In the genomic region with DNA sequence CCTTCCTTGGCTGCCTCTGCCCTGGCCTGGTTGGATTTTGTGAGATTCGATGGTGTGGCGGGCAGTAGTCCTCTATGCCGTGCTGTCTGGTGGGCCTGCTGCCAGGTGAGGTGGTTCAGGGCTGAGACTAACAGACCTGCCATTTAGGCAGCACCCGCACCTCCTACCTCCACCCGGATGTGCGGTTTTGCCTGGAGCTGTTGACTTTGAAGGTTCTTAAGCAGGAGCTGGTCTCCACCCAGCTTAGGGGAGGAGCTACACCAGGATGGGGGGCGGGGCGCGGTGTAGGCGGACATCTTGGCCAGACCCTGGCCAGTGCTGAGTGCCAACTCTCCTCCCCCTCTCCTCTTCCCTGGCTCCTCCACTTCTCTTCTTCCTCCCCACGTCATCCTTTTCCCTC, we compare ENCODE assay signal across 8 mouse cellular contexts. TPM values are rescaled to one million over a fixed set of nuclear protein-coding genes. Genes with fewer than 3 reads are reported as not detected.
DNase-seq lines count a peak whose midpoint lies in the region; ATAC-seq and TF ChIP-seq lines count a peak whose summit lies in the region.

No protein-coding gene starts in this region.

- H3K36me3 ChIP-seq in embryonic facial prominence, embryonic 15.5 days = no peaks in the 10 kb centered on the region
- H3K36me3 ChIP-seq in kidney, adult 2 months (ENCODE audit: control insufficient read depth, insufficient read depth, low read length) = no peaks in the 10 kb centered on the region
- no peaks in the 10 kb centered on the region for H3K36me3 ChIP-seq in midbrain, embryonic 15.5 days (replicated peaks)

- peak; percentile 66 for DNase-seq in left cerebral cortex, postnatal 4 days
- no peak for DNase-seq in left cerebral cortex, adult 8-10 months (ENCODE audit: low spot score in 2 of 2)
- peak; percentile 75 for DNase-seq in kidney, adult 2 months
- DNase-seq in lung, adult 18-20 months = peak; percentile 83
- DNase-seq in spleen, postnatal 36 days (ENCODE audit: low spot score in 2 of 2) = peak; percentile 87 to 91

- peaks cover 45% of the 10 kb centered on the region for H3K4me1 ChIP-seq in embryonic facial prominence, embryonic 15.5 days
- H3K4me1 ChIP-seq in kidney, adult 2 months (ENCODE audit: control insufficient read depth, insufficient read depth, low read length) = no peaks in the 10 kb centered on the region
- peaks cover 4% of the 10 kb centered on the region for H3K4me1 ChIP-seq in midbrain, embryonic 15.5 days

- peak; percentile 91 for ATAC-seq in activated CD4-positive, CD25-positive, alpha-beta regulatory T cell, adult 4 months
- peak; percentile 48 for ATAC-seq in embryonic facial prominence, embryonic 15.5 days (ENCODE audit: insufficient number of reproducible peaks, low FRiP score, low TSS enrichment, low read depth)
- ATAC-seq in midbrain, embryonic 15.5 days (replicated peaks) = no peak

- intact Hi-C loops in left cerebral cortex, postnatal 4 days (cut with DNase I) = no loop called here

- 30% methylated on average over 11 of the region's 11 CpGs for WGBS in embryonic facial prominence, embryonic 15.5 days
- WGBS in kidney, adult 2 months = 45% methylated on average over 11 of the region's 11 CpGs
- WGBS in midbrain, embryonic 15.5 days = 63% methylated on average over 11 of the region's 11 CpGs

- H3K27ac ChIP-seq in embryonic facial prominence, embryonic 15.5 days (replicated peaks) = no peak overlapping the region
- H3K27ac ChIP-seq in kidney, adult 2 months (ENCODE audit: insufficient read depth, low read depth, low read length) = no peak overlapping the region
- H3K27ac ChIP-seq in midbrain, embryonic 15.5 days = no peak overlapping the region

- TF ChIP-seq POLR2A in kidney, adult 2 months (IDR thresholded peaks at IDR 0.05; ENCODE audit: low read depth, low read length) = no peak

- H3K9me3 ChIP-seq in embryonic facial prominence, embryonic 15.5 days (replicated peaks) = no peaks in the 10 kb centered on the region
- no peaks in the 10 kb centered on the region for H3K9me3 ChIP-seq in midbrain, embryonic 15.5 days

- H3K27me3 ChIP-seq in embryonic facial prominence, embryonic 15.5 days = no peaks in the 10 kb centered on the region
- no peaks in the 10 kb centered on the region for H3K27me3 ChIP-seq in kidney, adult 2 months (replicated peaks; ENCODE audit: control insufficient read depth, insufficient read depth, low read length)
- H3K27me3 ChIP-seq in midbrain, embryonic 15.5 days (replicated peaks) = no peaks in the 10 kb centered on the region

- no peak overlapping the region for H3K4me3 ChIP-seq in embryonic facial prominence, embryonic 15.5 days (replicated peaks)
- H3K4me3 ChIP-seq in kidney, adult 2 months (ENCODE audit: insufficient read depth, low read depth, low read length) = no peak overlapping the region
- no peak overlapping the region for H3K4me3 ChIP-seq in midbrain, embryonic 15.5 days

- no peak overlapping the region for H3K4me2 ChIP-seq in embryonic facial prominence, embryonic 15.5 days (replicated peaks)
- no peak overlapping the region for H3K4me2 ChIP-seq in midbrain, embryonic 15.5 days

- TF ChIP-seq CTCF in kidney, adult 2 months (conservative IDR thresholded peaks at IDR 0.05; ENCODE audit: insufficient read depth, insufficient read length, low read depth, low read length) = no peak

- H3K9ac ChIP-seq in embryonic facial prominence, embryonic 15.5 days = no peak overlapping the region
- no peak overlapping the region for H3K9ac ChIP-seq in midbrain, embryonic 15.5 days

RNA-seq across cellular contexts. Expression of gene Grifin, which starts 2.5 kb away (rescaled TPM):
- not detected for total RNA-seq in left cerebral cortex, postnatal 4 days (2021)
- 1 to 10 TPM in 1 of 4 experiments, under 1 TPM in 2, not detected in 1; 0.80 to 1.3 (median 0.93) TPM for total RNA-seq in left cerebral cortex, adult 8-10 months (2022)
- polyA plus RNA-seq in activated CD4-positive, CD25-positive, alpha-beta regulatory T cell, adult 4 months (2017; shearing (Covaris generic)) = 1 to 10 TPM in 1 of 2 experiments, under 1 TPM in 1; 0.98 to 3.8 TPM
- not detected in 2 replicates for polyA plus RNA-seq in embryonic facial prominence, embryonic 15.5 days (2015; fragmentation: Nextera tagmentation; extraction: Ambion mirVana)
- not detected in 2 replicates for polyA plus RNA-seq in kidney, adult 2 months (2012; rRNA removed)
- 0.41 TPM in 1 of 2 replicates, not detected in the other for polyA plus RNA-seq in midbrain, embryonic 15.5 days (2015; fragmentation: Nextera tagmentation; extraction: Ambion mirVana)

RNA-seq across cellular contexts. Expression of gene Lfng, which starts 39.8 kb away (rescaled TPM):
- total RNA-seq in left cerebral cortex, postnatal 4 days (2021) = 10 to 100 TPM; 19.7 to 20.7 TPM
- total RNA-seq in left cerebral cortex, adult 8-10 months (2022) = 10 to 100 TPM; 19.9 to 24.1 (median 22.3) TPM
- polyA plus RNA-seq in activated CD4-positive, CD25-positive, alpha-beta regulatory T cell, adult 4 months (2017; shearing (Covaris generic)) = 10 to 100 TPM; 33.9 to 35.5 TPM
- polyA plus RNA-seq in embryonic facial prominence, embryonic 15.5 days (2015; fragmentation: Nextera tagmentation; extraction: Ambion mirVana) = 31.8 and 36.0 TPM in 2 replicates
- 37.8 and 43.3 TPM in 2 replicates for polyA plus RNA-seq in kidney, adult 2 months (2012; rRNA removed)
- polyA plus RNA-seq in midbrain, embryonic 15.5 days (2015; fragmentation: Nextera tagmentation; extraction: Ambion mirVana) = 20.4 and 21.8 TPM in 2 replicates

Comparison
In these comparisons a context has a peak if more than half of its experiments do, and no peak if none do; other contexts are left out.
1. DNase-seq: peak in left cerebral cortex, postnatal 4 days (single experiment), kidney, adult 2 months (single experiment), lung, adult 18-20 months (2 of 2) and spleen, postnatal 36 days (2 of 2); none in left cerebral cortex, adult 8-10 months (0 of 2).